Mouse (Mus musculus): ENCODE results near the gene Baiap2l1. TPM values are rescaled to one million over a fixed set of nuclear protein-coding genes. Genes with fewer than 3 reads are reported as not detected.

Gene Baiap2l1
- polyA plus RNA-seq, 1 experiment from 2014 or later = 1.7 TPM

GRCm38 (mm10) chr5:144296090-144296604 is 61.8 kb downstream of the Baiap2l1 start:
- Histone ChIP-seq H3K4me1 (no peaks in the 10 kb centered on the region), H3K4me3 (no peak overlapping the region), H3K27me3 (no peaks in the 10 kb centered on the region), H3K36me3 (no peaks in the 10 kb centered on the region), H3K9me3 (no peaks in the 10 kb centered on the region), H3K9ac (replicated peaks) (no peak overlapping the region), H3K4me2 (replicated peaks) (no peak overlapping the region), H3K27ac (replicated peaks) (no peak overlapping the region)
- 83% methylated on average over 7 of the region's 7 CpGs for WGBS
- no peak for ATAC-seq (replicated peaks)

GRCm38 (mm10) chr5:144295357-144295756 is 62.6 kb downstream of the Baiap2l1 start:
- Histone ChIP-seq H3K27ac (replicated peaks) (no peak overlapping the region), H3K4me2 (replicated peaks) (no peak overlapping the region), H3K9ac (replicated peaks) (no peak overlapping the region), H3K4me1 (no peaks in the 10 kb centered on the region), H3K9me3 (no peaks in the 10 kb centered on the region), H3K36me3 (no peaks in the 10 kb centered on the region), H3K4me3 (no peak overlapping the region), H3K27me3 (no peaks in the 10 kb centered on the region)
- ATAC-seq (replicated peaks) = no peak
- 86% methylated on average over 1 of the region's 1 CpGs for WGBS

GRCm38 (mm10) chr5:144294908-144295307 is 63.0 kb downstream of the Baiap2l1 start:
- WGBS = 89% methylated on average over 7 of the region's 7 CpGs
- Histone ChIP-seq H3K4me2 (replicated peaks) (no peak overlapping the region), H3K9me3 (no peaks in the 10 kb centered on the region), H3K27ac (replicated peaks) (no peak overlapping the region), H3K4me3 (no peak overlapping the region), H3K36me3 (no peaks in the 10 kb centered on the region), H3K4me1 (no peaks in the 10 kb centered on the region), H3K9ac (replicated peaks) (no peak overlapping the region), H3K27me3 (no peaks in the 10 kb centered on the region)
- no peak for ATAC-seq (replicated peaks)

GRCm38 (mm10) chr5:144289769-144290440 is 68.0 kb downstream of the Baiap2l1 start:
- WGBS = 93% methylated on average over 4 of the region's 4 CpGs
- ATAC-seq (replicated peaks) = no peak
- Histone ChIP-seq H3K36me3 (no peaks in the 10 kb centered on the region), H3K27ac (replicated peaks) (no peak overlapping the region), H3K4me3 (no peak overlapping the region), H3K4me1 (no peaks in the 10 kb centered on the region), H3K9ac (replicated peaks) (no peak overlapping the region), H3K9me3 (no peaks in the 10 kb centered on the region), H3K27me3 (no peaks in the 10 kb centered on the region), H3K4me2 (replicated peaks) (no peak overlapping the region)

- no peaks in the 10 kb centered on the region for H3K27me3 ChIP-seq
- no peak overlapping the region for H3K4me2 ChIP-seq (replicated peaks)
- 90% methylated on average over 9 of the region's 9 CpGs for WGBS
- no peak overlapping the region for H3K27ac ChIP-seq (replicated peaks)
- H3K4me3 ChIP-seq = no peak overlapping the region
- ATAC-seq (replicated peaks) = no peak
- no peaks in the 10 kb centered on the region for H3K4me1 ChIP-seq
- no peak overlapping the region for H3K9ac ChIP-seq (replicated peaks)
- no peaks in the 10 kb centered on the region for H3K9me3 ChIP-seq
- no peaks in the 10 kb centered on the region for H3K36me3 ChIP-seq
Observed at GRCm38 (mm10) chr5:144288391-144288790, 69.5 kb downstream of the Baiap2l1 start.

- 84% methylated on average over 3 of the region's 3 CpGs for WGBS
- Histone ChIP-seq H3K4me3 (no peak overlapping the region), H3K27ac (replicated peaks) (no peak overlapping the region), H3K9ac (replicated peaks) (no peak overlapping the region), H3K36me3 (no peaks in the 10 kb centered on the region), H3K27me3 (no peaks in the 10 kb centered on the region), H3K4me1 (no peaks in the 10 kb centered on the region), H3K9me3 (no peaks in the 10 kb centered on the region), H3K4me2 (replicated peaks) (no peak overlapping the region)
- ATAC-seq (replicated peaks) = no peak
Observed at GRCm38 (mm10) chr5:144287267-144287820, 70.6 kb downstream of the Baiap2l1 start.

GRCm38 (mm10) chr5:144286591-144287266 is 71.2 kb downstream of the Baiap2l1 start:
- no peaks in the 10 kb centered on the region for H3K9me3 ChIP-seq
- H3K9ac ChIP-seq (replicated peaks) = no peak overlapping the region
- H3K4me3 ChIP-seq = no peak overlapping the region
- ATAC-seq (replicated peaks) = no peak
- no peaks in the 10 kb centered on the region for H3K27me3 ChIP-seq
- no peak overlapping the region for H3K4me2 ChIP-seq (replicated peaks)
- H3K4me1 ChIP-seq = no peaks in the 10 kb centered on the region
- H3K36me3 ChIP-seq = no peaks in the 10 kb centered on the region
- 80% methylated on average over 9 of the region's 9 CpGs for WGBS
- no peak overlapping the region for H3K27ac ChIP-seq (replicated peaks)

GRCm38 (mm10) chr5:144284599-144284998 is 73.3 kb downstream of the Baiap2l1 start:
- Histone ChIP-seq H3K4me3 (no peak overlapping the region), H3K4me2 (replicated peaks) (no peak overlapping the region), H3K4me1 (no peaks in the 10 kb centered on the region), H3K27me3 (no peaks in the 10 kb centered on the region), H3K27ac (replicated peaks) (no peak overlapping the region), H3K9ac (replicated peaks) (no peak overlapping the region), H3K9me3 (no peaks in the 10 kb centered on the region), H3K36me3 (no peaks in the 10 kb centered on the region)
- ATAC-seq (replicated peaks) = no peak
- 85% methylated on average over 5 of the region's 5 CpGs for WGBS

- no peak for ATAC-seq (replicated peaks)
- Histone ChIP-seq H3K27me3 (no peaks in the 10 kb centered on the region), H3K36me3 (no peaks in the 10 kb centered on the region), H3K4me2 (replicated peaks) (no peak overlapping the region), H3K4me1 (no peaks in the 10 kb centered on the region), H3K27ac (replicated peaks) (no peak overlapping the region), H3K9me3 (no peaks in the 10 kb centered on the region), H3K4me3 (no peak overlapping the region), H3K9ac (replicated peaks) (no peak overlapping the region)
- WGBS = 68% methylated on average over 8 of the region's 8 CpGs
Observed at GRCm38 (mm10) chr5:144283551-144284031, 74.3 kb downstream of the Baiap2l1 start.

GRCm38 (mm10) chr5:144282470-144283260 is 75.2 kb downstream of the Baiap2l1 start:
- no peak for ATAC-seq (replicated peaks)
- WGBS = 81% methylated on average over 11 of the region's 11 CpGs
- Histone ChIP-seq H3K36me3 (no peaks in the 10 kb centered on the region), H3K27ac (replicated peaks) (no peak overlapping the region), H3K27me3 (no peaks in the 10 kb centered on the region), H3K4me2 (replicated peaks) (no peak overlapping the region), H3K4me3 (no peak overlapping the region), H3K9me3 (no peaks in the 10 kb centered on the region), H3K4me1 (no peaks in the 10 kb centered on the region), H3K9ac (replicated peaks) (no peak overlapping the region)

GRCm38 (mm10) chr5:144279926-144280325 is 78.0 kb downstream of the Baiap2l1 start:
- no peak overlapping the region for H3K9ac ChIP-seq (replicated peaks)
- no peaks in the 10 kb centered on the region for H3K36me3 ChIP-seq
- H3K9me3 ChIP-seq = no peaks in the 10 kb centered on the region
- no peak overlapping the region for H3K4me2 ChIP-seq (replicated peaks)
- 0 out of 2 replicates have a peak, but pooled peaks cover under 1% of the 10 kb centered on the region for H3K4me1 ChIP-seq
- no peak overlapping the region for H3K27ac ChIP-seq (replicated peaks)
- 96% methylated on average over 13 of the region's 13 CpGs for WGBS
- ATAC-seq (replicated peaks) = no peak
- H3K4me3 ChIP-seq = no peak overlapping the region
- no peaks in the 10 kb centered on the region for H3K27me3 ChIP-seq
